Mouse (Mus musculus) erythroblast, embryonic 14.5 days (primary cell): ENCODE measurements around the gene Fam81a.

ENCODE experiments used
- GATA1 ChIP-seq: IDR thresholded peaks from 2 replicates; pipeline ENCODE4 v1.6.1; 2012; ENCODE audit warnings: low read length, inconsistent platforms, mixed read lengths
- TAL1 ChIP-seq: IDR thresholded peaks from 3 replicates; pipeline ENCODE4 v1.6.1; 2012; ENCODE audit warnings: low read length, inconsistent platforms, mixed read lengths

DNA sequence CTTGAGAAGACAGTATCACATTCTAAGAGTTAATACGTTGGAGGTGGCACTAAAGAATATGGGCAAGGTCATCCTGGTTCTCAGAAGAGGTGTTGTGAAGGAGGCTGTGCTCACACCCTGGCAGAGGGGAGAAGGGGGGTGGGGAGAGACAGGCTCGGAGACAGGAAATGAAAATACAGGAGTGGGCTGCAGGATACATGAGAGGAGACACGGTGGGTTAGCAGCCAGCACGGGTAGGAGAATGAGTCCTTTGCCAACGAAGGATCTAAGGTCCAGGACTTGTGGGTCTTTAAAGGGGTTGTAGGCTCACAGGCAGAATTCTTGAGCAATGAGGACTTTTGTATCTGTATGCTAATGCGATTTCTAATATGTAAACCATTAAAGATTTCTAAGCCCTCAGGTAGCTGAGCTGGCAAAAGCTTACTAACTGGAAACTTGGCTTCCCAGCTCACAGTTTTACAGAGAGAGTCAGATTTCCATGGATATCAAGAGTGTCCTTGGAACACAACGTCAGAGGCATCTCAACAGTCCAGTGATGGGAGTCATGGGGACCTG, 3.0 kb downstream of the Fam81a start:
- TF ChIP-seq TAL1 (no peak), GATA1 (no peak)
